In the genomic region with DNA sequence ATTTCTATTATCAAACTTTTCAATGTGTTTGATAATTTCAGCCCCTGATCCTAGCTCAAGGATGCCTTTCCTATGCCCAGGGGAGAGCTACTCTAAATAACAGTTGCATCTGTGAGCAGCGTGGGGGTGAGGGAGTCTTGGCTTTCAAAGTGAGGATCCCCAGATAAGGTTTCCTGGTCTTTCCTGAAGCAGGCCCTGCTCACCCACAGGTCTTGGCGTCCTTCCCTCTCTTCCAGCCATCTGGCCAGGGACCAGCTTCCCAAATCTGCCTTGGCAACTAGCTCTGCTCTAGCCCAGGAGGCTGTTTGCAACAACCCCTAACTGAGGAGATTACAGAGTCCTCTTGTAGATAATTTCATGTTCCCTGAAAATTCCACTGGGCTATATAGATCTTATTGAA, we compare ENCODE assay signal across 7 mouse cellular contexts. TPM values are rescaled to one million over a fixed set of nuclear protein-coding genes. Genes with fewer than 3 reads are reported as not detected.
A peak's percentile ranks its signal among the peaks of the same experiment; 100 is the strongest.
DNase-seq lines count a peak whose midpoint lies in the region.

No protein-coding gene starts in this region.

- DNase-seq in 3T3-L1 (ENCODE audit: low read depth, low spot score) (peak; percentile 81), NIH3T3 (ENCODE audit: low read depth) (peak; percentile 87)
- peak; percentile 87 for DNase-seq in gastrocnemius, adult 18-20 months (ENCODE audit: low spot score)
- peak; percentile 44 to 62 for DNase-seq in kidney, postnatal 36 days
- DNase-seq in ovary, postnatal 10 days (ENCODE audit: low spot score), result peak; percentile 37
- DNase-seq in thymus, postnatal 14 days, result no peak
- DNase-seq in thymus, postnatal 36 days, result no peak

RNA-seq across cellular contexts. Expression of gene Ppp3ca, which starts 1.9 kb away (rescaled TPM):
- 100 to 1,000 TPM; 160 to 203 TPM for total RNA-seq in gastrocnemius, adult 18-20 months (2021)

Comparison
In these comparisons a context has a peak if more than half of its experiments do, and no peak if none do; other contexts are left out.
1. DNase-seq: peak in 3T3-L1 (single experiment), NIH3T3 (single experiment), gastrocnemius, adult 18-20 months (single experiment), kidney, postnatal 36 days (2 of 2) and ovary, postnatal 10 days (single experiment); none in thymus, postnatal 14 days (single experiment) and thymus, postnatal 36 days (0 of 2).